Mouse (Mus musculus): ENCODE measurements at regions not wholly inside any gene's neighbourhood (a gene's known extent, or its start where the extent isn't known, plus 50 kb on each side); places are given as distances from the start of the nearest gene placed in this dataset.
A peak's percentile ranks its signal among the peaks of the same experiment; 100 is the strongest.
"Not testable (repeated sequence)": the region's sequence is repeated elsewhere in the genome, so short reads cannot be mapped to it uniquely, and the experiment has no call there.

DNA sequence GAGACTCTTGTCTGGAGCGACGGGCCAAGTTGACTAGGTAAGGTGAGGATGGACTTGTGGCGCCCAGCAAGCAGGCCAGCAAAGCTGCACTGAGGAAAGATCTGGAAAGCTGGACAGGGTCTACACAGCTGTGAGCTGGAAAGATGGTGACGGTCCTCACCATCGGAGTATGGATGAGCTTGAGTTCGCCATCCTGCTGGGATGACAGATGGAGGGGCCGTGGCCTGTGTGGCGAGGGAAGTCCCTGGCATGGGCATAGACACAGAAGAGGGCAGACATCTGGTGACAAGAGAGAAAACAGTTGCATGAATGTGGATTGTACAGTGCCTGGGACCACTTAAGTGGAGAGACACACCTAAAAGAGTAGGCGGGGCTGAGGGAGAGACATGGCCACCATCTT, 57.6 kb downstream of the Tmem270 start:
- no peak for DNase-seq

DNA sequence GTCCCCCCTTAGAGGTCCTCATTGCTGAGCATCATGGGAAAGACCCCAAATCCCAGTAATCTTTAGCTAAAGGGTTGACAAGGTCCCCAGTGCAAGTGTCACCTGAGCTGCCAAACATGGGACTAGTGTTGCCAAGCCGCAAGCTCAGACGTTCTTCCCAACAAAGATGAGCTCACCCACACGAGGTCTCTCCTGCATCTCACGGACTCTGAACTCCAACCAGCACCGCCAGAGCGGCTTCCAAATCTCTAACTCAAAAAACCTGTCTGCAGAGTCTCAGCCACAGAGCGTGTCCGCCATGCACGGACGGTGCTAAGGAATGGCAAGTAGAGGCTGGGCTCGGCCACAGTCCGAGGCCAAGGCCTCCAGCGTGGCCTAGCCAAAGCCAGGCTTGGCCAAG, 58.0 kb downstream of the Tmem270 start:
- no peak for DNase-seq

DNA sequence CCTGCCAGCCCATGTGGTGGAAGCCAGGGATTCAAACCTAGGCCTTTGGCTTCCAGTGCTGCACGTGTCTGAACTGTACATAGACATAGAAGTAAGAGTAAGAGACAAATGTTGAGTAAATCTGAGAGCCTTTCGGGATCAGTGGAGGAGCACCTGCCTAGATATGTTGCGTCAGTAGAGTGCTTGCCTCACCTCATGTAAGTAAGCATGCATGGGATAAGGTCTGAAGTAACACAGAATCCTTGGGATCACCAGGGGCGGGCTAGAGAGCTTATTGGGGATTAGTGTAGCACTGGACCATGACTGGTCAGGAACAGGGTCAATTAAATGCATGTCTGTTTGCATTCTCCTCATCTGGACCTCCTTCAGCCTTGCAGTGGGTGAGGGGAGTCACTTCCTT, 61.1 kb downstream of the Tmem270 start:
- DNase-seq, result no peak

DNA sequence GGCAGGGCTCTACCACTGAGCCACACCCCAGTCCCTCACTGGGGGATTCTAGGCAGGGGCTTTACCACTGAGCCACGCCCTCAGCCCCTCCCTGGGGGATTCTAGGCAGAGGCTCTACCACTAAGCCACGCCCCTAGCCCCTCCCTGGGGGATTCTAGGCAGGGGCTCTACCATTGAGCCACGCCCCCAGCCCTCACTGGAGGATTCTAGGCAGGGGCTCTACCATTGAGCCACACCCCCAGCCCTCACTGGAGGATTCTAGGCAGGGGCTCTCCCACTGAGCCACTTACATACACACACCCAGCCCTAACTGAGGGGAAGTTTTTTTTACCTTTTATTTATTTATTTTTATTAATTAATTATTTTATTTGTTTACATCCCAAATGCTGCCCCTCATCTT, 62.3 kb downstream of the Tmem270 start:
- not testable (repeated sequence) for DNase-seq

DNA sequence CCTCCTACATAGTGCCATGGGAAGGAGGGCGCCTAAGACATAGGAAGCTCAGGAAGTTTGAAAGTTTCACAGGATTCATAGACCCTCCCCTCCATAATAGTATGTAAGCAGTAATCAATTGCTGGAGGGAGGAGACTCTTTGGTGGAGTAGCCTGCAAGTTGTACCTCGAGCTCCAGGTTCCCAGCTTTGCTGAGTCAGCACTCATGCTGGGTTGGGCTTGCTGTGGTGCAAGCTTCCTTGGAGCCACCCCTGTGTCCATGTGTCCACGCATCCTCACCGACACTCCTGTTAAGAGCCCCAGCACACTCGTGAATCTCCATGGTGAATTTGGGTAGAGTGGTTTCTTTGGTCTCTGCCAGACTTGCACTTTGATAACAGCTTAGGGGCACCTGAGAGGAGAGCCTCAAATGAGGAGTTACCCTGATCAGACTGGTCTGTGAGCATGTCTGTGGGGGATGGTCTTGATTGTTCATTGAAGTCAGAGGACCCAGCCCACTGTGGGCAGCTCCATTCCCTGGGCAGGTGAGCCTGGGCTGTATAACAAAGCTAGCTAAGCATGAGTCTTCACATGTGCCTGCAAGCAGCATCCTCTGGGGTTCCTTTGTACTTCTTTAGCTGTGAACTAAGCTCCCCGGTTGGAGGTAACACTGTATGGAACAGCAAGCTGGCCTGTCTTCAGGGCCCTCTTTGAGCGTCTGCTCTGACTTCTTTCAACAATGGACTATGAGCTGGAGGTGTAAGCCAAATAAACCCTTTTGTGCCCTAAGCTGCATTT, 65.1 kb downstream of the Tmem270 start:
- DNase-seq, result no peak

DNA sequence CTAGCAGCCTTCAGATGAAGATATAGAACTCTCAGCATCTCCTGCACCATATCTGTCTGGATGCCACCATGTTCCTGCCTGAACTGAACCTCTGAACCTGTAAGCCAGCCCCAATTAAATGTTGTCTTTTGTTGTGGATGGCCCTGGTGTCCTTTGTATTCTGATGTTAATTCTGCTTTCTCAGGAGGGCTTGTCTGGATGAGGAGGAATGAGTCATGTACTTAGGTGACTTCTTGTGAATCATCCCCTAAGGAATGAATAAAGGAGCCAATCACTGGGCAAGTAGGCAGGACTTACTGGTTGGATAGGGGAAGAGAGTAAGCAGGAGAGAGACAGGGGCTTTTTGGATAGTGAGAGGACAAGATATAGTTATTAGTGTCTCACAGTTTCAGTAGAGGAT, 70.0 kb downstream of the Tmem270 start:
- no peak for DNase-seq

DNA sequence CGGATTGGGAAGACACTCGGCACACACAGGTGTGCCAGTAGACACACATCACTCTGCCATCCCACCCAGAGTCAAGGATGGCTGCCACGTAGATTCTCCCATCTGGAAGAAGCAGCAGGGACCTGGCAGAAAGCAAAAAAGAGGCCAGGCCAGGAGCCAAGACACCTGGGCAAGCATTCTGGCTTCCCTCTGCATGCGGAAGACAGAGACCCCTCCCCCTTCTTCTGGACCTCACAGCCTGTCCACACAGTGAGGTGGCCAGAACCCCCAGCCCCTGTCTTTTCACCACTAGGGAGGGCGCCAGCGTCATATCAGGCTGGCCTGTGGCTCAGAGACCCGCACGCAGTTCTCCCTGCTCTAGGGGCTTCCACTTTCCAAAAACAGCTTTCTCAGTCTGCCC, 73.6 kb downstream of the Tmem270 start:
- no peak for DNase-seq

DNA sequence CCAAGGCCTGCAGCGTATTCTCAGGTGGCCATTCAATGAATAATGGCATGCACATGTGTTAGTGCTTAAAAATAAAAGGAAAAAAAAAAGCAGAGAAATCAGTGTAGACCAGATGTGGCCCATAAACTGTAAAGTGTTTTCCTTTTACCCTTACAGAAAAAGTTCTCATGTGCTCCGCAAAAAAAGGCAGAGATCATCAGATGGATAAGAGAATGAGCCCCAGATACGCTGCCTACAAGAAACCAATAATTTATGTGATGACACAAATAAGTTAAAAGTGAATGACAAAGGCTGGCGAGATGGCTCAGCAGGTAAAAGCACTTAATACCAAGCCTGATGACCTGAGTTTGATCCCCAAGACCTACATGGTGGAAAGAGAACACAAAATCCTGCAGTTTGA, 70.5 kb upstream of the Eln start:
- DNase-seq, result no peak

DNA sequence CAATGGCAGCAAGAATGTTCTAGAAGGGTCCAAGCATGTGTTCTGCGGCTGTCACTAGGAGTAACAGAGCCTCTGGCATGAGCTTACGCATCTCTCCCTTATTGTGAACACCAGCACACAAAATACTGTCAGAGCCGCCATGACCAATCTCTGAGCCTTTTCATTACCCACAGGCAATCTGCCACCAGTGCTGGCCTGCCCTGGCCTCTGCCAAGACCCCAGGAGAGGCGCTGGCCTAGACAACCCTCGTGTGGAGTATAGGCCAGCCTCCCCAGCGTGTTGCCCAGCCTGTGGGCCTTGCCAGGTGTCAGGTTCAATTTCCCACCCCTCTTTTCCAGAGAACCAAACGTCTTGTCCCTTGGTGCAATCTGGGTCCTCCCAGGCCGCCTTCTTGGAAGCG, 62.0 kb upstream of the Eln start:
- no peak for DNase-seq

DNA sequence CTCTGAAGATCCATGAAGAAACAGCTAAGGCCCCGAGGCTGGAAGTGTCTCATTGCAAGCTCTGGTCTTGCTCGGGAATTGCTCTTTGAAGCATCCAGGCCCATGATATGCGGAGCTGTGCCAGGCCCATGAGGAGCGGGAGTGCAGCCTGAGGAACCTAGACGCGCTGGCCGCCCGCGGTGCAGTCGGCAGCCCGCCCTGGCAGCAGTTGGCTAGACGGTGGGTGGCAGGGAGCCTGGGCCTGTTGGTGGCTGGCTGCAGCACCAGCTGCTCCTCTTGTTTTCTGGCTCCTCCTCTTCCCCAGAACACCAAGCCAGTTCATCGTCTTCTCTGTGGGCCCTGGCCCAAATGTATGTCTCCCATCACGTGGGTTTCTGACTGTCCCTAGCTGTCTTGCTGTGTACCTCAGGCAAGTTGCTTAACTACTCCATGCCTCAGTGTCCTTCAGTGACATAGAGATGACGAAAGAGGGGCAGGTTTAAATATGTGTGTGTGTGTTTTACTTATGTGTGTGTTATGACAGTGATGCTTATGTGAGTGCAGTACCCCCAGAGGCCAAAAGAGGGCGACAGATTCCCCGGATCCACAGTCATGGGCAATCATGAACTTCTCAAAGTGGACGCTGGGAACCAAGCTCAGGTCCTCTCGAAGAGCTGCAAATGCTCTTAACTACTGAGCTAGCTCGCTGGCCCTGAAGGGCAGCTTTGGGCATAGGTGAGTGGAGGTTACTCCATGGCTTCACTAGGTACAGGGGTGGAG, 57.3 kb upstream of the Eln start:
- no peak for DNase-seq

DNA sequence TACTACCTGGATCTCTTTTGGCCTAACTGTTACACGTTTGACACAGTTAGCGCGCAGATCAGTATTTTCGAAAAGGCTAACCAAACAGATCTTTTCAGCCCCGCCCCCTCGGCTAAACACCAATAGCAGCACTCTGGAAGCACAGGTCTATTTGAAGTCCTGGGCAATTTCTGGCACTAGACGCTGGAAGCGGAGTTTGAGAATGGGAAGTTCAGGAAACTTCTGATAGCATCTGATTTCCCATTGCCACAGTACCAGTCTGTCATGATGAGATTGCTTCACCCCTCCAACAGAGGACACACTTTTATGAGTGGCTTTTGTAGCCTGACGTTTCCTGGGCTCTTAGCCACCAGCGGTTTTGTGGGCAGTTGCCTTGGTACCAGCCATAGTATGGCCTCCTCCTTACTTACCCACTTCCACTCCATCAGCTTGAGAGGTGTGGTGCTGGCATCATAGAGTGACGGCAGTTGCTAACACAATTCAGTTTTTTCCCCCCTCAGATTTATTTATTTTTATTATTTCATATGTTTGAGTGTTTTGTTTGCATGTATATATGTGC, 55.1 kb upstream of the Eln start:
- DNase-seq, result peak; percentile 15 to 54

DNA sequence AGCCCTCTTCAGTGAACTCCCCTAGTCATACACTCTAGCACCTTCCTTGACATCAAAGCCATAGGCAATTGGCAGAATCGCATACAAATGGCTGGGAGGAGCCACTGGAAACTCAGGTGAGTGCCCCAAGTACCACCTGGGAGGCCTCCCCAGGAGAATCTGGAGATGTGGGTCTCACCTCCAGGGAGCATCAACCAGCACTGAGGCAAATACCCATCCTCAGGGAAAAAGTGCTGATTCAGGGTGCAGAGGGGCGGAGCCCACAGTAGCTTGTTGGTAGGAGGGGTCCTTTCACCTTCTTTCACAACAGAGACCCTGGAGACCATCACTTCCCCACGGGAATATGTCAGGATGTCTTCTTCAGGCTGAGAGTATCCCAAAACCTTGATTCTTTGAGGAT, 53.4 kb upstream of the Eln start:
- no peak for DNase-seq

DNA sequence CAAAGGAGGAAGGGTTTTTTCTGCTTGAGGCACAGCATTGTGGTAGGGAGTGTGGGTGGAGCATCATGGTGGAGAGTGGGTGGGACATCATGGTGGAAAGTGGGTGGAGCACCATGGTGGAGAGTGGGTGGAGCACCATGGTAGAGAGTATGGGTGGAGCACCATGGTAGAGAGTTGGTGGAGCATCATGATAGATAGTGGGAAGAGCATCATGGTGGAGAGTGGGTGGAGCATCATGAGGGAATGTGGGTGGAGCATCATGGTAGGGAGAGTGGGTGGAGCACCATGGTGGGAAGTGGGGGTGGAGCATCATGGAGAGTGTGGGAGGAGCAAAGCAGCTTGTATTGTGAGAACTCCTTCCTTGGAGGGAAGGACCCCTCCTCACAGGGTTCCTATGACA, 52.8 kb upstream of the Eln start:
- DNase-seq, result no peak

DNA sequence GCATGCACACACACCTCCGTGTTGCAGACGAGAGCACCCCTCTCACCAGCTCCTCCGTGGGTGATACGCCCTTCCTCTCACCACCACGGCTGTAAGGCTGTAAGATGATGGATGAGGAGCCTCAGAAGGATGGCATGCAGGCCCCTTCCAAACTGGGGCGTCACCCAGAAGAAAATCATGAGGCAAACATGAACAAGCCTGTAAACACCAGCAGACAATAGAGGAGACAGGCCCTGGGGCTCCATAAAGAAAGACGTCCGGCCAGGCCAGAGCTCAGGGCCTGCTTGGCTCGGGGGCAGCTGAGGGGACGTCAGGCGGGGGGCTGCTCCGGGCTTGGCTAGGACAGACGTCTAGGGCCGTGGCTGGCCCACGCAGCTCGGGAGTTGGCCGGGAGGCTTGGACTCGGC, 50.6 kb upstream of the Eln start:
- DNase-seq, result peak; percentile 66 to 81

Measured in lung, adult 18-20 months (tissue).